Mouse (Mus musculus): ENCODE results near the gene Spag4.
A peak's percentile ranks its signal among the peaks of the same experiment; 100 is the strongest.

The Spag4 gene

GRCm38 (mm10) chr2:156065099-156066041 is at the start of gene Spag4:
Gene Spag4, plus strand, starts transcription at chr2:156065175.
- peak; percentile 81 for DNase-seq

GRCm38 (mm10) chr2:156018106-156018505 is 46.9 kb upstream of the Spag4 start:
- no peak for DNase-seq

GRCm38 (mm10) chr2:156021219-156021618 is 43.8 kb upstream of the Spag4 start:
- no peak for DNase-seq

- DNase-seq, result no peak
Measured at GRCm38 (mm10) chr2:156021765-156022164, 43.2 kb upstream of the Spag4 start.

- DNase-seq, result no peak
Measured at GRCm38 (mm10) chr2:156025482-156025881, 39.5 kb upstream of the Spag4 start.

GRCm38 (mm10) chr2:156039390-156039789 is 25.6 kb upstream of the Spag4 start:
- DNase-seq, result no peak

- no peak for DNase-seq
Measured at GRCm38 (mm10) chr2:156042903-156043302, 22.1 kb upstream of the Spag4 start.

- no peak for DNase-seq
Measured at GRCm38 (mm10) chr2:156047929-156048328, 17.0 kb upstream of the Spag4 start.

- DNase-seq, result no peak
Measured at GRCm38 (mm10) chr2:156052816-156053215, 12.2 kb upstream of the Spag4 start, which contains the start of gene Fer1l4. Gene Fer1l4, minus strand, starts transcription at chr2:156052947.

- no peak for DNase-seq
Measured at GRCm38 (mm10) chr2:156066126-156066525, 1.2 kb downstream of the Spag4 start.

- DNase-seq, result peak; percentile 28
Measured at GRCm38 (mm10) chr2:156067916-156068315, 2.9 kb downstream of the Spag4 start.

GRCm38 (mm10) chr2:156071236-156071635 is 6.3 kb downstream of the Spag4 start:
- DNase-seq, result no peak

GRCm38 (mm10) chr2:156073725-156074124 is 8.8 kb downstream of the Spag4 start:
- DNase-seq, result no peak

- DNase-seq, result no peak
Measured at GRCm38 (mm10) chr2:156077461-156077860, 12.5 kb downstream of the Spag4 start.

- no peak for DNase-seq
Measured at GRCm38 (mm10) chr2:156078421-156079182, 13.6 kb downstream of the Spag4 start.

GRCm38 (mm10) chr2:156079183-156079560 is 14.2 kb downstream of the Spag4 start:
- DNase-seq, result no peak

GRCm38 (mm10) chr2:156079674-156080073 is 14.7 kb downstream of the Spag4 start:
- DNase-seq, result no peak

GRCm38 (mm10) chr2:156080391-156080790 is 15.4 kb downstream of the Spag4 start:
- DNase-seq, result no peak

GRCm38 (mm10) chr2:156084541-156084940 is 19.6 kb downstream of the Spag4 start:
- DNase-seq, result no peak

- no peak for DNase-seq
Measured at GRCm38 (mm10) chr2:156087391-156088110, 22.6 kb downstream of the Spag4 start.

GRCm38 (mm10) chr2:156089799-156090198 is 24.8 kb downstream of the Spag4 start:
- DNase-seq, result no peak

- DNase-seq, result no peak
Measured at GRCm38 (mm10) chr2:156091926-156092325, 27.0 kb downstream of the Spag4 start.

All from right cerebral cortex, postnatal 4 days (tissue).